Mouse (Mus musculus) natural killer cell, adult 2 months (primary cell): Measurements from ENCODE around the gene Dzank1.

Source experiments
- DNase-seq, 2 experiments: peaks; one replicate each; pipeline ENCODE4 v3.0.0; 2022; ENCODE audit warnings: low spot score in 2 of 2

The Dzank1 gene

GRCm38 (mm10) chr2:144526981-144527820 is at the start of gene Dzank1, which contains the start of gene Polr3f:
Dzank1 (minus strand) TSS chr2:144527414.
Polr3f (plus strand) TSS chr2:144527718.
- peak; percentile 97 to 98 for DNase-seq

GRCm38 (mm10) chr2:144555820-144556552 is 28.8 kb upstream of the Dzank1 start, which contains the start of gene Sec23b:
Sec23b (plus strand) TSS chr2:144556229.
- peak; percentile 95 to 96 for DNase-seq

- no peak for DNase-seq
Measured at GRCm38 (mm10) chr2:144555286-144555819, 28.1 kb upstream of the Dzank1 start.

- DNase-seq: no peak
Measured at GRCm38 (mm10) chr2:144553905-144554304, 26.7 kb upstream of the Dzank1 start.

GRCm38 (mm10) chr2:144550529-144550928 is 23.3 kb upstream of the Dzank1 start, which contains the start of gene Rbbp9:
Rbbp9 (minus strand) TSS chr2:144550869.
- DNase-seq: peak; percentile 32 to 33

- no peak for DNase-seq
Measured at GRCm38 (mm10) chr2:144547559-144547958, 20.3 kb upstream of the Dzank1 start.

- no peak for DNase-seq
Measured at GRCm38 (mm10) chr2:144545481-144545880, 18.3 kb upstream of the Dzank1 start.

GRCm38 (mm10) chr2:144545061-144545460 is 17.8 kb upstream of the Dzank1 start:
- no peak for DNase-seq

GRCm38 (mm10) chr2:144544630-144545029 is 17.4 kb upstream of the Dzank1 start:
- no peak for DNase-seq

- no peak for DNase-seq
Measured at GRCm38 (mm10) chr2:144543670-144544069, 16.5 kb upstream of the Dzank1 start.

- DNase-seq: no peak
Measured at GRCm38 (mm10) chr2:144541246-144541645, 14.0 kb upstream of the Dzank1 start.

GRCm38 (mm10) chr2:144537123-144537522 is 9.9 kb upstream of the Dzank1 start:
- no peak for DNase-seq

GRCm38 (mm10) chr2:144527821-144528174 is 584 bp upstream of the Dzank1 start:
- DNase-seq: no peak

- no peak for DNase-seq
Measured at GRCm38 (mm10) chr2:144525856-144526255, 1.4 kb downstream of the Dzank1 start.

GRCm38 (mm10) chr2:144519772-144520171 is 7.4 kb downstream of the Dzank1 start:
- no peak for DNase-seq

GRCm38 (mm10) chr2:144514619-144515018 is 12.6 kb downstream of the Dzank1 start:
- DNase-seq: no peak

- no peak for DNase-seq
Measured at GRCm38 (mm10) chr2:144502134-144502533, 25.1 kb downstream of the Dzank1 start.

GRCm38 (mm10) chr2:144489342-144489741 is 37.9 kb downstream of the Dzank1 start:
- DNase-seq: peak; percentile 52 to 74

- DNase-seq: peak in 1 of 2 experiments; percentile 31
Measured at GRCm38 (mm10) chr2:144487476-144487875, 39.7 kb downstream of the Dzank1 start.

GRCm38 (mm10) chr2:144485439-144485838 is 41.8 kb downstream of the Dzank1 start:
- DNase-seq: no peak

- DNase-seq: no peak
Measured at GRCm38 (mm10) chr2:144484084-144484483, 43.1 kb downstream of the Dzank1 start.

- DNase-seq: no peak
Measured at GRCm38 (mm10) chr2:144479421-144479820, 47.8 kb downstream of the Dzank1 start.
